Mouse (Mus musculus): Measurements from ENCODE around the gene Zfp617. TPM values are rescaled to one million over a fixed set of nuclear protein-coding genes. Genes with fewer than 3 reads are reported as not detected.
"Not testable (repeated sequence)": the region's sequence is repeated elsewhere in the genome, so short reads cannot be mapped to it uniquely, and the experiment has no call there.

Zfp617 gene
- polyA plus RNA-seq, 1 experiment from 2014 or later, result 23.1 TPM

DNA sequence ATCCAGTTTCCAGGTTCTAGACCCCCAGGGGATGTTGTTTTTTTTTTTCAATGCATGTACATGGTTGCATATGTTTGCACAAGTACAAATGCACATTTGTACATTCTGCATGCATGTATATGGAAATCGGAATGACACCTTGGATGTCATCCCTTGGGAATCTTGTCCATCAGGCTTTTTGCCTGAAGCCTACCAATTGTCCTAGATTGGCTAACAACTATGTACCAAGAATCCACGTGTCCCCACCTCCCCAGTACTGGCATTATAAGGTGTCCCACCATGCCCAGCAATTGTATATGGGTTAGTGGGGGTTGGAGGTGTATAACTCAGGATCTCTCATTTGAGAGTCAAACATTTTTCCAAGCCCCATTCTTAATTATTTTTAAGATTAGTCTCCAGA is 3.9 kb downstream of the Zfp617 start:
- 0 out of 2 replicates have a peak, but pooled peaks cover 3% of the 10 kb centered on the region for H3K9me3 ChIP-seq (ENCODE audit: control insufficient read depth, low read length)
- ATAC-seq (replicated peaks; ENCODE audit: low FRiP score, low TSS enrichment, low read depth), result no peak
- peaks cover 28% of the 10 kb centered on the region for H3K36me3 ChIP-seq (ENCODE audit: control insufficient read depth, insufficient read depth, low read length)
- H3K4me1 ChIP-seq (replicated peaks; ENCODE audit: control insufficient read depth, insufficient read depth, low read length), result 0 out of 2 replicates have a peak, but pooled peaks cover 3% of the 10 kb centered on the region
- WGBS, result 91% methylated on average over 2 of the region's 2 CpGs
- DNase-seq (ENCODE audit: low spot score), result no peak
- no peak overlapping the region for H3K4me2 ChIP-seq (ENCODE audit: low read length)
- no peak overlapping the region for H3K4me3 ChIP-seq (ENCODE audit: low read depth, low read length)
- H3K9ac ChIP-seq (ENCODE audit: low read length), result no peak overlapping the region
- H3K27me3 ChIP-seq (replicated peaks; ENCODE audit: control insufficient read depth, insufficient read depth, low read length), result no peaks in the 10 kb centered on the region
- H3K27ac ChIP-seq (ENCODE audit: low read depth), result no peak overlapping the region

DNA sequence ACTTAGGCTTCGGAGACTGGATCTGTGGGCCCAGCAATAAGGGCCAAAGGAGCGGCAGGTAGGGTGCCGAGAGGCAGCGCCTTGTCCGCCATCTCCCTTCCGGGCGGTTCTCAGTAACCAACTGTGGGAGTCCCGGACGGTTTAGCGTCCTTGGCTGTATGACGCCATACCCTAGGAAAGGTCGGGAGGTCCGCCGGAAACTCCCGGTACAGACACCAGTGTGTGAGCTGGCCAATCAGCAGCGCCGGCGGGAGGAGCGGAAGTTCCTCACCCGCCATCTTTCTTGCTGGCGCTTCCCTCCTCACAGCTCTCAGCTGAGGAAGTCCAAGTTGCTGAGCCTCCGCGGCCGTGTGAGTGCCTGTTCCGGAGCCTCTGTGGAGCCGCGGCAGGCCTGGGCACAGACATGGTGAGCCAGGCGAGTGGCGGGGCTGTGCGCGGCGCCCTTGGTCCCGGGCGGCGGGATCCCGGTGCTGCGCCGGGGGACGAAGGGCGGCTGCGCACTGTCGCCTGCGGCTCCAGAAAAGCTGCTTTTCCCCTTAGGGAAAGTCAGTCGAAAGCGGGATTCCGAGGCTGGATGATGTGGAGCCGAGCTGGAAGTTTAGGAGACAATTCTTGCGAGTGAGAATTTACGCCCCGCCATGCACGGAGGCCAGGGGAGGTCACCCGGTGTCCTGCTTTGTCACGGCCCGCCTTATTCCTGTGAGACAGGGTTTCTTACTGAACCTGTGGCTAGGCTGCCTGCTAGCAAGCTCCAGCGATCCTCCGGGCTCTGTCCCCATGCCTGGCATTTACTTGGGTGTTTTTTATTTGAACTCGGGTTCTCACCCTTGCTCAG is 14.3 kb downstream of the Zfp617 start:
- peak; percentile 92 for DNase-seq (ENCODE audit: low spot score)
- Histone ChIP-seq H3K4me1 (replicated peaks; ENCODE audit: control insufficient read depth, insufficient read depth, low read length) (peaks cover 3% of the 10 kb centered on the region; the same call in 1 of the 2 replicates), H3K9ac (ENCODE audit: low read length) (peak overlapping the region; percentile 72), H3K9me3 (ENCODE audit: control insufficient read depth, low read length) (no peaks in the 10 kb centered on the region), H3K4me2 (ENCODE audit: low read length) (peak overlapping the region; percentile 70), H3K4me3 (ENCODE audit: low read depth, low read length) (peak overlapping the region; percentile 61), H3K27me3 (replicated peaks; ENCODE audit: control insufficient read depth, insufficient read depth, low read length) (no peaks in the 10 kb centered on the region), H3K36me3 (ENCODE audit: control insufficient read depth, insufficient read depth, low read length) (no peaks in the 10 kb centered on the region; the same call in 1 of the 2 replicates), H3K27ac (ENCODE audit: low read depth) (peak overlapping the region; percentile 97)
- WGBS, result under 1% methylated on average over 57 of the region's 57 CpGs
- peak; percentile 100 for ATAC-seq (replicated peaks; ENCODE audit: low FRiP score, low TSS enrichment, low read depth)

DNA sequence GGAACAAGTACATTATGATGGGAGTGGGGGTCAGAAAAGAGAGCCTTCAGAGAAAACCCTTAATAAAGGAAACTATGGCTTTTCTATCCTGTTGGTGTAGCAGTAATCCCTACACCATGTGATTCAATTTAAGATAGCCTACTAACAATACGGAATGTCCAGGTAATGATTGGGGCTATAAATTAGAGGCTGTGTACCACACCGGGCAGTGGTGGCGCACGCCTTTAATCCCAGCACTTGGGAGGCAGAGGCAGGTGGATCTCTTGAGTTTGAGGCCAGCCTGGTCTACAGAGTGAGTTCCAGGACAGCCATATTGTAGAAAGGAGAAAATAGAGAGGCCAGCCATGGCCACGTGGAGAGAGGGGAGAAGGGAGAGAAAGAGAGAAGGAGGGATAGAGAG is 17.4 kb downstream of the Zfp617 start:
- WGBS, result 96% methylated on average over 5 of the region's 5 CpGs
- H3K9me3 ChIP-seq (ENCODE audit: control insufficient read depth, low read length), result no peaks in the 10 kb centered on the region
- no peak overlapping the region for H3K4me3 ChIP-seq (ENCODE audit: low read depth, low read length)
- H3K27ac ChIP-seq (ENCODE audit: low read depth), result no peak overlapping the region
- no peak overlapping the region for H3K4me2 ChIP-seq (ENCODE audit: low read length)
- H3K36me3 ChIP-seq (ENCODE audit: control insufficient read depth, insufficient read depth, low read length), result peaks cover 21% of the 10 kb centered on the region
- no peaks in the 10 kb centered on the region for H3K27me3 ChIP-seq (replicated peaks; ENCODE audit: control insufficient read depth, insufficient read depth, low read length)
- DNase-seq (ENCODE audit: low spot score), result no peak
- no peak for ATAC-seq (replicated peaks; ENCODE audit: low FRiP score, low TSS enrichment, low read depth)
- peaks cover 3% of the 10 kb centered on the region; the same call in 1 of the 2 replicates for H3K4me1 ChIP-seq (replicated peaks; ENCODE audit: control insufficient read depth, insufficient read depth, low read length)
- H3K9ac ChIP-seq (ENCODE audit: low read length), result no peak overlapping the region

DNA sequence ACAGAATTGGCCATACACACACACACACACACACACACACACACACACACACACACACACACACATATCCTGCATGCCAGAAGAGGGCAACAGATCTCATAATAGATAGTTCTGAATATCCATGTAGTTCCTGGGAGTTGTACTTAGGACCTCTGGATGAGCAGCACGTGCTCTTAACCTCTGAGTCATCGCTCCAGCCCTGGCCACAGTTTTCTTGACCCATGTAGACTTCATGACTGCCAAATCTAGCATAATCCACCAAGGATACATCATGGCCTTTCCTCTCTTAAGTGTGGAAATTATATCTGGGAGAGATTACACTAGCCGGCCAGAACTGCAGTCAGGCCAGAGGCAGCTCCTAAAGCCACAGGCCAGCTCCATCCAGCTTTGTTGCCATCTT is 18.1 kb downstream of the Zfp617 start:
- H3K27me3 ChIP-seq (replicated peaks; ENCODE audit: control insufficient read depth, insufficient read depth, low read length), result no peaks in the 10 kb centered on the region
- H3K4me2 ChIP-seq (ENCODE audit: low read length), result no peak overlapping the region
- H3K9me3 ChIP-seq (ENCODE audit: control insufficient read depth, low read length), result peaks cover 3% of the 10 kb centered on the region; the same call in 1 of the 2 replicates
- 87% methylated on average over 3 of the region's 3 CpGs for WGBS
- no peak for DNase-seq (ENCODE audit: low spot score)
- peaks cover 3% of the 10 kb centered on the region; the same call in 1 of the 2 replicates for H3K4me1 ChIP-seq (replicated peaks; ENCODE audit: control insufficient read depth, insufficient read depth, low read length)
- no peak overlapping the region for H3K4me3 ChIP-seq (ENCODE audit: low read depth, low read length)
- ATAC-seq (replicated peaks; ENCODE audit: low FRiP score, low TSS enrichment, low read depth), result no peak
- H3K36me3 ChIP-seq (ENCODE audit: control insufficient read depth, insufficient read depth, low read length), result peaks cover 29% of the 10 kb centered on the region
- H3K27ac ChIP-seq (ENCODE audit: low read depth), result no peak overlapping the region
- H3K9ac ChIP-seq (ENCODE audit: low read length), result no peak overlapping the region

DNA sequence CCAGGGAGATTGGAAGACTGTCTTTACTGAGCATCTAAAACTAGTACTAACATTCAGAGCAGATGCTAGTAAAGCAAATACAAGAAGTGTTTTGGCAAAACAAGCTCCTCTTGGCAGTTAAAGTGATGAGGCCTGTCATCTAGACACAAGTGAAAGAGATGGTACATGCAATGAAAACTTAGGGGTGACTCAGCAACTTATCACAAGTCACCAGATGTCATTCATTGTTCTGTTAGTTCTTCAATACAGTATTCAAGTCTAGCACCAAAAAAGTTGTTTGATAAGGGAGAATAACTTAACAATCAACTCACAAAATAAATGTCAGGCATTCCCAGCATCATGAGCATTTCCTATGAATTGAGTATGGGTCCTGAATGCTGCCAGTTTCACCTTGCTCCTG is 19.3 kb downstream of the Zfp617 start:
- ATAC-seq (replicated peaks; ENCODE audit: low FRiP score, low TSS enrichment, low read depth) (no peak), DNase-seq (ENCODE audit: low spot score) (no peak)
- peaks cover 4% of the 10 kb centered on the region; the same call in 1 of the 2 replicates for H3K9me3 ChIP-seq (ENCODE audit: control insufficient read depth, low read length)
- peaks cover 33% of the 10 kb centered on the region for H3K36me3 ChIP-seq (ENCODE audit: control insufficient read depth, insufficient read depth, low read length)
- no peak overlapping the region for H3K4me2 ChIP-seq (ENCODE audit: low read length)
- no peak overlapping the region for H3K27ac ChIP-seq (ENCODE audit: low read depth)
- H3K9ac ChIP-seq (ENCODE audit: low read length), result no peak overlapping the region
- H3K27me3 ChIP-seq (replicated peaks; ENCODE audit: control insufficient read depth, insufficient read depth, low read length), result no peaks in the 10 kb centered on the region
- no peak overlapping the region for H3K4me3 ChIP-seq (ENCODE audit: low read depth, low read length)
- H3K4me1 ChIP-seq (replicated peaks; ENCODE audit: control insufficient read depth, insufficient read depth, low read length), result 0 out of 2 replicates have a peak, but pooled peaks cover 3% of the 10 kb centered on the region

DNA sequence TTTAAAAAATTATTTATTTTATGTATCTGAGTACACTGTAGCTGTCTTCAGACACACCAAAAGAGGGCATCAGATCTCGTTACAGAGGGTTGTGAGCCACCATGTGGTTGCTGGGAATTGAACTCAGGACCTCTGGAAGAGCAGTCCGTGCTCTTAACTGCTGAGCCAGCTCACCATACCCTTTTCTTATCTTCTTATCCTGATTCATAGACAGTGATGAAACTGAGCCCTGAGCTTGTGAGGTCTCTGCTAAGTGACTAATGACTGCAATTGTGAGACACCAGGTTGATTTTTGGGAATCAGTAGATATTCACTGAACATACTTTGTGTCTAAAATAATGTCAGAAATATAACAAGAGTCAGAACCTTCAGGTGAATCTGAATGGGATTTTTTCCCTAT is 29.6 kb downstream of the Zfp617 start:
- not testable (repeated sequence) for H3K27ac ChIP-seq (ENCODE audit: low read depth); H3K9me3 ChIP-seq (ENCODE audit: control insufficient read depth, low read length); H3K9ac ChIP-seq (ENCODE audit: low read length); H3K4me3 ChIP-seq (ENCODE audit: low read depth, low read length); H3K4me2 ChIP-seq (ENCODE audit: low read length); DNase-seq (ENCODE audit: low spot score); H3K36me3 ChIP-seq (ENCODE audit: control insufficient read depth, insufficient read depth, low read length); ATAC-seq (replicated peaks; ENCODE audit: low FRiP score, low TSS enrichment, low read depth); H3K27me3 ChIP-seq (replicated peaks; ENCODE audit: control insufficient read depth, insufficient read depth, low read length); H3K4me1 ChIP-seq (replicated peaks; ENCODE audit: control insufficient read depth, insufficient read depth, low read length)
- 85% methylated on average over 2 of the region's 2 CpGs for WGBS

DNA sequence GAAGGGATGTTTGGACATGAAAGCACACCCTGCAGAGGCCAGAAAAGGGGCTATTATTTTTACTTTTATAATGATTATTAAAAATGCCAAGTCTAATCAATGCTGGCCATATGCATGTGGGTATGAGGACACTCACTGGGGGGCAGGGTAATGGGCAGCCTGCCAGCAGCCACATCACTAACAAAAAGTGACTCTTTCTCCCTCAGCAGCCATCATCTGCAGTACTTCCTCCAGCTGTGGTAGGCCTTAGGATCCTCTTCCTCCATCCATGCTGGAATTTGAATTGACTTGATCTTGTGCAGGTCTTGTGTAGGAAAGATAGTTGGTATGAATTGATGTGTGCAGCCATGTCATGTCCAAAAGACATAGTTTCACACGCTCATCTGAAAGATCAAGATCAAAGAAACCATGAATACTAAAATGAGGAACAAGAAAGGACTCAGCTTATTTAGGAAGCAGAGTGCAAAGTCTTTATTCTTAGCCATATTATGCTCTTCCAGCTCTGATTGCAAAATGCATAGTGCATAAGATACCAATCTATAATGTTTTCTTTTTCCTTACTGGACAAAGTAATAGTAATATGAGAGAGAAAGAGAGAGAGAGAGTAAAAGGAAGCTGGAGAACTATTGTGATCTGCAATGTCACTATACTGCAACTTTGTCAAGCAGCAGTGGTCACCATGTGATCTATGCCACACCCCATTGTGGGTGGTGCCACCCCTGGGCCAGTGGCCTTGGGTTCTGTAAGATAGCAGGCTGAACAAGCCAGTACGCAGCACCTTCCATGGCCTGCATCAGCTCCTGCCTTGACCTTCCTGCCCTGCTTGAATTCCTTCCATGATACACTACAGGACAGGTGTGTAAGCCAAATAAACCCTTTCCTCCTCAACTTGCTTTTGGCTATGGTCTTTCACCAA is 32.1 kb downstream of the Zfp617 start:
- no peak overlapping the region for H3K4me3 ChIP-seq (ENCODE audit: low read depth, low read length)
- no peak for ATAC-seq (replicated peaks; ENCODE audit: low FRiP score, low TSS enrichment, low read depth)
- no peak overlapping the region for H3K27ac ChIP-seq (ENCODE audit: low read depth)
- H3K9me3 ChIP-seq (ENCODE audit: control insufficient read depth, low read length), result no peaks in the 10 kb centered on the region
- H3K4me2 ChIP-seq (ENCODE audit: low read length), result no peak overlapping the region
- WGBS, result 84% methylated on average over 2 of the region's 2 CpGs
- H3K9ac ChIP-seq (ENCODE audit: low read length), result no peak overlapping the region
- no peak for DNase-seq (ENCODE audit: low spot score)
- no peaks in the 10 kb centered on the region for H3K4me1 ChIP-seq (replicated peaks; ENCODE audit: control insufficient read depth, insufficient read depth, low read length)
- no peaks in the 10 kb centered on the region for H3K36me3 ChIP-seq (ENCODE audit: control insufficient read depth, insufficient read depth, low read length)
- H3K27me3 ChIP-seq (replicated peaks; ENCODE audit: control insufficient read depth, insufficient read depth, low read length), result no peaks in the 10 kb centered on the region

DNA sequence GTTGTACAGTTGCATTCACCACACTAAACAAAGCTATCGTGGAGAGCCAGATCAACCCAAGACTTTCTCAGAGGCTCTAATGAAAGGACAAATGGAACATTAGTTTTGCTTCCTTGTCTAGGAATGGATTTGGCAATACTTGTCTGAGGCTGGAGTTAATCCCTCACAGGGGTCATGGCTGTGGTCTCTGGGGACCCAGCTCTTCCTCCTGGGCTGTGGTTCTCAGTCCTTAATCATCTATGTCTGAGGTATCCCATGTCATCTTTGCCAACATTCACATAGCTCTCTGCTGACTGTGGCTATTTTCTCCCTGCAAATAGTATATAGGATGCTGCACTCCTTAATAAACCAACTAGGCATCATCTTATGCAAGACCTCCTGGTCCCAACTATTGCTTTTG is 33.3 kb downstream of the Zfp617 start:
- H3K4me1 ChIP-seq (replicated peaks; ENCODE audit: control insufficient read depth, insufficient read depth, low read length), result no peaks in the 10 kb centered on the region
- no peak overlapping the region for H3K4me3 ChIP-seq (ENCODE audit: low read depth, low read length)
- no peak overlapping the region for H3K9ac ChIP-seq (ENCODE audit: low read length)
- DNase-seq (ENCODE audit: low spot score) (no peak), ATAC-seq (replicated peaks; ENCODE audit: low FRiP score, low TSS enrichment, low read depth) (no peak)
- no peaks in the 10 kb centered on the region for H3K9me3 ChIP-seq (ENCODE audit: control insufficient read depth, low read length)
- no peaks in the 10 kb centered on the region for H3K27me3 ChIP-seq (replicated peaks; ENCODE audit: control insufficient read depth, insufficient read depth, low read length)
- no peak overlapping the region for H3K4me2 ChIP-seq (ENCODE audit: low read length)
- WGBS, result 79% methylated on average over 1 of the region's 1 CpGs
- H3K27ac ChIP-seq (ENCODE audit: low read depth), result no peak overlapping the region
- no peaks in the 10 kb centered on the region for H3K36me3 ChIP-seq (ENCODE audit: control insufficient read depth, insufficient read depth, low read length)

Data from intestine, embryonic 14.5 days (tissue).